Comparison of ENCODE assay signal across 7 mouse cellular contexts in the genomic region with DNA sequence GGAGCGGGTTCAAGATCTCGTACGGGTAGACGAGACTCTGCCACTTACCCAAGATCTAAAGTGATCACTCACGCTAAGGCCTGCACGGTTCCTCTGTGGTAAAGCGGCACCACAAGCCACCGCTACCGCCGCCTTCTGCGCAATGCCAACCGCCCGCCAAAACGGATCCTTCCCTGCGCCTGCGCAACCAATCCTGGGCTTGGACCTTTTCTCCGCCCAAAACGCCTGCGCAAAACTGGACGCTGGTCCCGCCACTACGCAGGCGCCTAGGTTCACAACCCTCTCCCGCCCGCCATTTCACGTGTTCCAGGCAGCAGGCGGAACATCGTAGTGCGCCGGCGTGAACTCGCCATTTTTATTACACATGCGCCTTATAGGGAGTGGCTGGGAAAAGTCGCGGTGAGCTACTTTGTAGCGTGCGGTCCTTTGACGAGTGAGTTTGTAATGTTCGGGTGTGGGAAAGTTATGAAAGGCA. TPM values are rescaled to one million over a fixed set of nuclear protein-coding genes. Genes with fewer than 3 reads are reported as not detected.
DNase-seq lines count a peak whose midpoint lies in the region; ATAC-seq lines count a peak whose summit lies in the region.

A gene (minus strand): TSS at position 132 of the 475 bp plus-strand sequence.

- H3K4me2 ChIP-seq in embryonic facial prominence, embryonic 12.5 days (replicated peaks) = peak within 1 kb of the TSS; percentile 94
- peak within 1 kb of the TSS; percentile 86 for H3K4me2 ChIP-seq in limb, embryonic 11.5 days (ENCODE audit: low read depth, severe bottlenecking)
- H3K4me2 ChIP-seq in midbrain, embryonic 14.5 days (ENCODE audit: low read length) = peak within 1 kb of the TSS; percentile 85

- H3K9ac ChIP-seq in embryonic facial prominence, embryonic 12.5 days = peak within 1 kb of the TSS; percentile 87
- peak within 1 kb of the TSS; percentile 86 for H3K9ac ChIP-seq in limb, embryonic 11.5 days (ENCODE audit: low read length)
- H3K9ac ChIP-seq in midbrain, embryonic 14.5 days (replicated peaks; ENCODE audit: low read length) = peak within 1 kb of the TSS; percentile 74

- H3K27ac ChIP-seq in embryonic facial prominence, embryonic 12.5 days = peak within 1 kb of the TSS; percentile 94
- peak within 1 kb of the TSS; percentile 85 for H3K27ac ChIP-seq in limb, embryonic 11.5 days (replicated peaks; ENCODE audit: low read depth, low read length)
- H3K27ac ChIP-seq in midbrain, embryonic 14.5 days (replicated peaks; ENCODE audit: low read depth, low read length) = peak within 1 kb of the TSS; percentile 92

- H3K27me3 ChIP-seq in embryonic facial prominence, embryonic 12.5 days = no peaks in the 10 kb centered on the region
- no peaks in the 10 kb centered on the region for H3K27me3 ChIP-seq in limb, embryonic 11.5 days (ENCODE audit: control insufficient read depth, insufficient read depth, low read length)
- H3K27me3 ChIP-seq in midbrain, embryonic 14.5 days (ENCODE audit: control insufficient read depth, insufficient read depth, low read length) = no peaks in the 10 kb centered on the region

- peaks cover 23% of the 10 kb centered on the region for H3K4me1 ChIP-seq in embryonic facial prominence, embryonic 12.5 days
- H3K4me1 ChIP-seq in limb, embryonic 11.5 days (ENCODE audit: control insufficient read depth, insufficient read depth, low read length) = peaks cover 11% of the 10 kb centered on the region
- H3K4me1 ChIP-seq in midbrain, embryonic 14.5 days (ENCODE audit: control insufficient read depth, insufficient read depth, low read length) = peaks cover 27% of the 10 kb centered on the region

- ATAC-seq in embryonic facial prominence, embryonic 12.5 days (ENCODE audit: insufficient number of reproducible peaks, insufficient read depth, low FRiP score, low TSS enrichment) = peak; percentile 91
- ATAC-seq in limb, embryonic 11.5 days (ENCODE audit: insufficient number of reproducible peaks, low FRiP score, low TSS enrichment, low read depth) = peak; percentile 90
- peak; percentile 94 for ATAC-seq in midbrain, embryonic 14.5 days (ENCODE audit: low FRiP score, low TSS enrichment)

- H3K4me3 ChIP-seq in embryonic facial prominence, embryonic 12.5 days = peak within 1 kb of the TSS; percentile 61
- peak within 1 kb of the TSS; percentile 58 for H3K4me3 ChIP-seq in limb, embryonic 11.5 days (ENCODE audit: low read depth, low read length)
- peak within 1 kb of the TSS; percentile 59 for H3K4me3 ChIP-seq in midbrain, embryonic 14.5 days (replicated peaks; ENCODE audit: low read depth, low read length)

- under 1% methylated on average over 39 of the region's 39 CpGs for WGBS in embryonic facial prominence, embryonic 12.5 days
- under 1% methylated on average over 39 of the region's 39 CpGs for WGBS in limb, embryonic 11.5 days
- 0% methylated on average over 39 of the region's 39 CpGs for WGBS in midbrain, embryonic 14.5 days

- DNase-seq in adrenal gland, postnatal 25 days = peak; percentile 97
- peak; percentile 100 for DNase-seq in heart, adult 11 months
- DNase-seq in kidney, adult 18-20 months = peak; percentile 98
- DNase-seq in limb, embryonic 11.5 days (ENCODE audit: low spot score) = peak; percentile 96
- peak; percentile 99 for DNase-seq in midbrain, embryonic 14.5 days
- peak; percentile 90 to 97 for DNase-seq in spleen, adult 18-20 months

- H3K36me3 ChIP-seq in embryonic facial prominence, embryonic 12.5 days = peaks cover 38% of the 10 kb centered on the region
- peaks cover 17% of the 10 kb centered on the region for H3K36me3 ChIP-seq in limb, embryonic 11.5 days (ENCODE audit: control insufficient read depth, insufficient read depth, low read length)
- H3K36me3 ChIP-seq in midbrain, embryonic 14.5 days (ENCODE audit: control insufficient read depth, insufficient read depth, low read length) = peaks cover 29% of the 10 kb centered on the region

- H3K9me3 ChIP-seq in embryonic facial prominence, embryonic 12.5 days = no peaks in the 10 kb centered on the region
- no peaks in the 10 kb centered on the region for H3K9me3 ChIP-seq in limb, embryonic 11.5 days (ENCODE audit: control insufficient read depth, low read length)
- H3K9me3 ChIP-seq in midbrain, embryonic 14.5 days (ENCODE audit: control insufficient read depth, low read length) = no peaks in the 10 kb centered on the region

RNA-seq across cellular contexts. Expression of the gene that starts here (rescaled TPM):
- total RNA-seq in adrenal gland, postnatal 25 days (2021) = 73.2 and 88.5 TPM in 2 replicates
- 173 and 176 TPM in 2 replicates for polyA plus RNA-seq in embryonic facial prominence, embryonic 12.5 days (2016; fragmentation: Nextera tagmentation; extraction: Ambion mirVana)
- polyA plus RNA-seq in limb, embryonic 11.5 days (2014; fragmentation: Nextera tagmentation; extraction: Ambion mirVana) = 210 and 225 TPM in 2 replicates
- 159 and 177 TPM in 2 replicates for polyA plus RNA-seq in midbrain, embryonic 14.5 days (2014; fragmentation: Nextera tagmentation; extraction: Ambion mirVana)

Comparison
In these comparisons a context has a peak if more than half of its experiments do, and no peak if none do; other contexts are left out.
1. Peak in every context shown above with its lines: DNase-seq, ATAC-seq, H3K4me3 ChIP-seq and H3K27ac ChIP-seq.